Comparison of ENCODE assay signal across 18 mouse cellular contexts in the genomic region with DNA sequence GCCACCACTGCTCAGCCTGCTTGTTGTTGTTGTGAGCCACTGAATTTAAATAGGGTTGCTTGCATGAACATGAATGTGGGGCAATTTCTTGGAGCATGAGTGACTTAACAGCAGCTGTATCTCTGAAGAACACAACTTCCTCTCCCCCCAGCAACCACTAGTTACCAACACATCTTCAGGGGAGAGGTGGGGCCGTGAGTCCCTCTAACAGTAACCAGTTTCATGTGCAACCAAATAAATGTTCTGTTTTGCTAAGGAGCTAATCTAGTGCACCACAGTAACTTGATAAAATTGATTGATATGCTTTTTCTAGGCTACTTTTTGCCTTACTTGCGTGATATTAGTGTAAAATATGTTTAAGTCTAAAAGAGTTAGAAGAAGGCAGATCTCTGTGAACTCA. TPM values are rescaled to one million over a fixed set of nuclear protein-coding genes. Genes with fewer than 3 reads are reported as not detected.
DNase-seq lines count a peak whose midpoint lies in the region; ATAC-seq lines count a peak whose summit lies in the region.
"Had no signal": no experiment of that assay in that cellular context is flagged by ENCODE, and none has a peak within 500 bp of the region (broad histone marks: within the 10 kb centered on the region; RNA-seq: fewer than 3 reads in every experiment).

No protein-coding gene starts in this region.

- DNase-seq in thymus, postnatal 14 days: peak; percentile 36
- DNase-seq in thymus, postnatal 10 days (ENCODE audit: low spot score in 2 of 2): no peak
- DNase-seq in MEL-GATA-1-ER (ENCODE audit: extremely low read depth, low read depth): peak; percentile 75
- DNase-seq in adrenal gland, adult 18-20 months (ENCODE audit: low spot score in 2 of 2): no peak
- no peak for DNase-seq in layer of hippocampus, adult 9-11 months
- DNase-seq: adrenal gland, postnatal 10 days; B cell, adult 2 months; cerebellum, adult 11-12 months; cerebellum, adult 9-11 months; embryo, embryonic 11 days; gastrocnemius, adult 2 months; gastrocnemius, postnatal 25 days; heart, adult 11 months; heart, postnatal 36 days had no signal

- peak; percentile 87 for ATAC-seq in megakaryocyte progenitor cell, adult 5-6 weeks (replicated peaks; ENCODE audit: poor library complexity)
- ATAC-seq: CD4-positive, CD25-positive, alpha-beta regulatory T cell, adult 4 months; forebrain, embryonic 14.5 days had no signal

RNA-seq across cellular contexts. Expression of gene Gm20604, which starts 41.1 kb away (rescaled TPM):
- total RNA-seq in megakaryocyte progenitor cell, adult 5-6 weeks (2015): 11.3 and 16.7 TPM in 2 replicates
- 10.2 and 11.4 TPM in 2 replicates for total RNA-seq in megakaryocyte progenitor cell, adult 5-6 weeks (2017)
- 1 to 10 TPM; 6.2 to 6.3 TPM for total RNA-seq in adrenal gland, adult 18-20 months (2021)

RNA-seq across cellular contexts. Expression of gene Ubr7, which starts 41.8 kb away (rescaled TPM):
- total RNA-seq in megakaryocyte progenitor cell, adult 5-6 weeks (2015): 29.3 and 32.4 TPM in 2 replicates
- total RNA-seq in megakaryocyte progenitor cell, adult 5-6 weeks (2017): 47.7 and 55.2 TPM in 2 replicates
- 10 to 100 TPM; 32.6 to 33.2 TPM for total RNA-seq in adrenal gland, adult 18-20 months (2021)

RNA-seq across cellular contexts. Expression of gene Gon7, which starts 41.9 kb away (rescaled TPM):
- 19.6 and 19.7 TPM in 2 replicates for total RNA-seq in megakaryocyte progenitor cell, adult 5-6 weeks (2015)
- 17.5 and 18.0 TPM in 2 replicates for total RNA-seq in megakaryocyte progenitor cell, adult 5-6 weeks (2017)
- total RNA-seq in adrenal gland, adult 18-20 months (2021): 10 to 100 TPM; 15.8 to 20.9 TPM

RNA-seq across cellular contexts. Expression of gene Gm28051, which starts 42.0 kb away (rescaled TPM):
- total RNA-seq in megakaryocyte progenitor cell, adult 5-6 weeks (2015): not detected in 2 replicates
- not detected in 2 replicates for total RNA-seq in megakaryocyte progenitor cell, adult 5-6 weeks (2017)
- not detected for total RNA-seq in adrenal gland, adult 18-20 months (2021)
- total RNA-seq: adrenal gland, postnatal 10 days; adrenal gland, postnatal 4 days; gastrocnemius, adult 2 months; gastrocnemius, postnatal 25 days; heart, postnatal 36 days had no signal

RNA-seq across cellular contexts. Expression of gene Tmem251, which starts 56.0 kb away (rescaled TPM):
- total RNA-seq in megakaryocyte progenitor cell, adult 5-6 weeks (2015): 8.0 and 10.6 TPM in 2 replicates
- 8.3 and 8.8 TPM in 2 replicates for total RNA-seq in megakaryocyte progenitor cell, adult 5-6 weeks (2017)
- total RNA-seq in adrenal gland, adult 18-20 months (2021): 10 to 100 TPM in 1 of 2 experiments, 1 to 10 TPM in 1; 8.0 to 10.5 TPM

Comparison
In these comparisons a context has a peak if more than half of its experiments do, and no peak if none do; other contexts are left out.
1. DNase-seq: peak in thymus, postnatal 14 days (single experiment) and MEL-GATA-1-ER (single experiment); none in thymus, postnatal 10 days (0 of 2), adrenal gland, adult 18-20 months (0 of 2) and layer of hippocampus, adult 9-11 months (single experiment).